Mouse (Mus musculus): ENCODE measurements at regions not wholly inside any gene's neighbourhood (a gene's known extent, or its start where the extent isn't known, plus 50 kb on each side); places are given as distances from the start of the nearest gene placed in this dataset.

DNA sequence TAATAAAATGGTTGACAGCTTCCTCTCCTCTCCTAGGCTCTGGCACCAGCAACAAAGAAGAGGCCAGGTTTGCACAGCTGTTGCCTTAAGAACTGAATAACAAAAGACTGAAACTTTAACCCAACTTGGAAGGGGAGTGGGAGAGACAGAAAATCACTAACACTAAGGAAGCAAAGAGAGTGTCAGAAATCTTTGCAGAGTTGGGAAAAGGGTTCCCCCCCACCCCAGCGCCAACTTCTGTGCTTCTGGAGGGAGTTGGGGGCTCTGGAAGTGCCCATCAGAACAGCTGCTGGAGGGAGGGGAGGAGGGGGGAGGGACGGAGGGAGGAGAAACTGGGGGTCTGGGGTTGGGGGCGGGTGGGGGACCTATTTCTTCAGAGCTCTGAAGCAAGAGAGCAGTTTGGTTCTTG, 86.8 kb upstream of the Plekha5 start:
- TF ChIP-seq POLR2A (IDR thresholded peaks at IDR 0.05; ENCODE audit: control insufficient read depth, low read depth, low read length) (no peak), CTCF (IDR thresholded peaks at IDR 0.05; ENCODE audit: control insufficient read depth, insufficient read depth, insufficient replicate concordance, low read depth, low read length) (no peak)

Data from testis, adult 2 months (tissue).